Mouse (Mus musculus): ENCODE measurements around the gene Igsf3.

The Igsf3 gene

GRCm38 (mm10) chr3:101372345-101372980, 4.4 kb upstream of the Igsf3 start:
- peak; percentile 69 for DNase-seq (ENCODE audit: low spot score)

- DNase-seq (ENCODE audit: low spot score), result no peak
Measured at GRCm38 (mm10) chr3:101377256-101378024, 557 bp downstream of the Igsf3 start.

GRCm38 (mm10) chr3:101378102-101378501, 1.2 kb downstream of the Igsf3 start:
- DNase-seq (ENCODE audit: low spot score), result no peak

DNA sequence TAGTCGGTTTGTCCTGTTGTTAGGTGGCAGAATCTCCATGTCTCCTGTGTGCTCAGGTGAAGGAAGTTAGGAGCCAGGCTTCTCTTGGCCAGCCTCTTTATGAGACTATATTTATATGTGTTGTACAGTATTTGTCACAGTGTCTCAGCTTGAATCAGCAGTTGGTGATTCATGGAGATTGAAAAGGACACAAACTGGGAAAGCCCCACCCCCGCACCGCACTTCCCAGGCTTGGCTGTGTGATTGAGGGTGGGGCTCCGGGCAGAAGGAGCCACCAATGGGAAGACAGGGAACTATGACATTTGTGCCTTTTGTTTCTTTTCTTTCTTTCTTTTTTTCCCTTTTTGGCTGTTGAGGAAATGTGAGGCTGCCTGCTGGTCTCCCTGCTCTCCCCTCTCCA, 2.9 kb downstream of the Igsf3 start:
- DNase-seq (ENCODE audit: low spot score), result peak; percentile 37

DNA sequence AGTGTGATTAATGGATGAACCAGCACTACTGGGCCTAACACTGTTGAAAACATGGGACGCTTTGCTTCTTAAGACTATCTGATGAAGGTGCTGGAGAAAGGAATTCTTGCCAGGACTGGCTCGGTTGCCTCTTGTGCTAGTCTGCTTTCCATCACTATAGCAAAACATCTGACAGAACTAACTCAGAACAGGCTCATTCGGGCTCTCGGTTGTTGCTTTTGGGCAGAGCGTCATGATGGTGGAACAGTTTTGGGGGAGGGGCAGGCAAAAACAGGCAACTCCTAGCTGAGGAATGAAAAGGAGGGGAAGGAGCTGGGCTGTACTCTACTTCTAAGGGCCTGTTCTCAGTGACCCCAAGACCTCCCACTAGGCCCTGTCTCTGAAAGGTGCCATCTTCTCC, 4.8 kb downstream of the Igsf3 start:
- no peak for DNase-seq (ENCODE audit: low spot score)

DNA sequence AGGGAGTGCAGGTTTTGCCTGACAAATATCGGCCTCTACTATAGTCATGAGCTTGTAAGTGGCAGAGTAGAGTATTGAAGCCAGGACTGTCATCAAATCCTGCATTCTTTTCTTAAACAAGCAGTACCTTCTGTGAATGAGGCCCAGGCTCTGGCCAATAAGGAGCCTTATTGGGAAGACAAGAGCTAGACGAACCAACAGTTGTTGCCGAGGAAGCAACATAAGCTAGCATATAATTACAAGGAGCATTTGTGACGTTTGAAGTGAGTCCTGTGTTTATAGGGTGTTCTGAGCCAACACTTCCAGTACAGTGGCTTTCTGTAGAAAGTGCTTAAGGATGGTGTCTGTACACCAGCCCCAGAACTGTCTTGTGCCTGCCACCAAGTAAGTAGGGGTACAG, 5.9 kb downstream of the Igsf3 start:
- DNase-seq (ENCODE audit: low spot score), result no peak

GRCm38 (mm10) chr3:101386430-101387016, 9.6 kb downstream of the Igsf3 start:
- no peak for DNase-seq (ENCODE audit: low spot score)

DNA sequence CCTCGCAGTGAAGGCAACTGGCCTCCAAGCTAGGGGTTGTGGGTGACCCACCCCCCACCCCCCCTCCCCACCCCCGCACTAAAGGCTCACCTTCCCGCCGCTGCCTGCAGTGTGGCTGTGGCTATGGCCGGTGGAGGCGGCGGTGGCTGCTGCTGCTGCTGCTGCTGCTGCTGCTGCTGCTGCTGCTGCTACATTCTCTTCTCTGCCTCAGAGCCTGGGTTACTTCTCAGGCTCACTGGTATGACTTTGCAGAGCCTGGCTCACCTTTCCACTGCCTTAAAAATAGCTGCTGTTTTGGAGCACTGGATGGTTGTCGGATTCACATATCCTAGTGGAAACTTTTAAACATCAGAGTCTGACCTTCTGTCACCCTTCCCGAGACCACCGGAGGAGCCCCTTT, 11.0 kb downstream of the Igsf3 start:
- no peak for DNase-seq (ENCODE audit: low spot score)

DNA sequence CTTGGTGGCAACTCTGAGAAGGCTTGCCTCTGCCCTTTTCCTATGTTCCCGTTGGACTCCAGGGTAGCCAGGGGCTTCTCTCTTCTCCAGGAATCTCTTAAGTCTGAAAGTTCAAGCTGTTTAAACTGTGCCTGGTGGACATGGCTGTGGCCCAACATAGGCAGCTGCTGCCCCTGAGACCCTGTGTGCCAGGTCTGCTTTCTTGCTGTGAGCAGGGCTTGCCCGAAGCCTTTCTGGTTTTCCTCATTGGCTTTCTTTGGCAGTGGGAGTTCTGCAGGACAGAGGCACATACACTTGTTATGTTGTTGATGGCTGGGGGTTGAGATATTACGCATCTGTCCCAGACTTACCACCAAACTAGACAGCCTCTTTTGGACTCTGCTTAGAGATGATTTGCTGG, 12.7 kb downstream of the Igsf3 start:
- no peak for DNase-seq (ENCODE audit: low spot score)

GRCm38 (mm10) chr3:101390472-101390871, 13.6 kb downstream of the Igsf3 start:
- no peak for DNase-seq (ENCODE audit: low spot score)

GRCm38 (mm10) chr3:101391991-101392390, 15.1 kb downstream of the Igsf3 start:
- no peak for DNase-seq (ENCODE audit: low spot score)

DNA sequence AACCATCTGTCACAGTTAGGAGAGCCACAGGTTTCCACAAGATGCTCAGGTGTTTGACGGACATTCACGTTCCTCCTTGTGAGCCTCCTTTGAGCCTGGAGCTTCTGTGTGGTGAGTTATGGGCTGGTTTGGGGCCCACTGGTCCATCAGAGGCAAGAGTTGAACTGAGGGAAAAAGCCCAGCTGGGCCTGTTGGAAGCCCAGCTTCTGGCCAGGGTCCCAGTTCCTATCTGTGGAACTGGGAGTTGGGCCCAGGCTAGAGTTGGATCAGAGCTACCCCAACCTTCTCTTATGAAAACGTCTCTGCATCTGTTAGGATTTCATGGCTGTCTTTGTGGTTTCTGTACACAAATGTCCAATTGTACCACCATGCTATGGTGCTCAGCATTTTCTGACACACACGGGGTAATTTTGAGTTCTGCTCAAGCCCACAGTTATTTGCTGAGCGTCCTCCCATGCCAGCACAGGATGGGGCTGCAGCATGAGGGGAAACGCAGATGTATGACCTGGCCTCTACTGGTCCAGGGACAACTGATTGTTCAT, 16.3 kb downstream of the Igsf3 start:
- no peak for DNase-seq (ENCODE audit: low spot score)

DNA sequence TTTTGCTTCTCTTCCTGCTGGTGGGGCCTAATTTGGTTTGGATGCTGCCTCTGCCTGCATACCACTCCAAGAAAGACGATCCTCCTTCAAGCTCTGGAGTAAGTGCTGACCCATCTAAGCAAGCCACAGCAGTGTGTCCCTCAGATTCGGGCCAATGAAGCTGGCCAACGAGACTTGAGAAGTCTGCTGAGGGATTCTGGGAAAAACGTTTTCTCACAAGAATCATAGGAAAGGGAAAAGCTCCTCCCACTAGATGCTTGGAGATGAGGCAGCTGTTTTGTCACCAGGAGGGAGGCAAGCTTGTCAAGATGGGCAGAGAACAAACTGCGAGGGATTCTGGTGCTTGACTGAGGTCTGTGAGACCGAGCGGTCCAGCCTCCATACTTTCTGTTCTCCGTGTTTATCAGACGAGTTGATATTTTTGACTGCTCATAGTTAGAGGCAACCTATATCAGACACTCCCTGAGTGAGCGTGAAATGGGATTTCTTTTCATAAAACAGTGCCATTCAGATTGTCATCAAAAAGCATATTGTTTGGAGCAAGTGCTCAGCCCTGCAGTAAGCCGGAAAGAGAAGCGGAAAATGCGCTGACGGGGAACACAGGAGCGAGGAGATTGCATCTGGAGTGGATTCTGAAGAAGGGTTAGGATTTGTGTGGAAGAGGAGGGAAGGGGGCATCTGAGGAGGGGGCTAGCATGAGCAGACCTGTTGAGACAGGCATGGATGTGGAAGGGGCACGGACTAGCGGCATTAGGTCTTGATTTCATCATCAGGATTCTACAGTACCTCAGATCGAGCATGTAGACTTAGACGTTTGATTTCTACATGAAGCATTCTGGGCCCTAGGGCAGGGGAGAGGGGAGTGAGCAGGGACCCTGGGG, 17.0 kb downstream of the Igsf3 start:
- no peak for DNase-seq (ENCODE audit: low spot score)

DNA sequence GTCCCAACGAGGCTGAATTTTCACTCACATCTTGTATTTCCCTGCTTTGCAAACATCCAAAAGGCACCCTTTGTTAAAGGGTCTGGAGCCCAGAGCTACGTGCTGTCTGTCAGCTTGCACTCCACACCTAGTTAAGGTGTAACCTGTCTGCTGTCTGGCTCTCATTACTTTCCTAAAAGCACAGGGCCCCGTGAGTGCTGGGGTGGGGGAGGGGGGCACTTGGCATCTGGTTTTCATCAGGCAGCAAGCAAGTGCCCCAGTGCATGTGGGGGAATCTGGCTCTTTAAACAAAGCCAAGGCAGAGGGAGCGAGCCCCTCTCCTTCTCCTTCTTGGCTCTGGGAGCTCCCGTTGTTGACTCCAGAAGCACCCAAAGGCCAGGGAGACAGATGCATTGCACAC, 18.5 kb downstream of the Igsf3 start:
- no peak for DNase-seq (ENCODE audit: low spot score)

DNA sequence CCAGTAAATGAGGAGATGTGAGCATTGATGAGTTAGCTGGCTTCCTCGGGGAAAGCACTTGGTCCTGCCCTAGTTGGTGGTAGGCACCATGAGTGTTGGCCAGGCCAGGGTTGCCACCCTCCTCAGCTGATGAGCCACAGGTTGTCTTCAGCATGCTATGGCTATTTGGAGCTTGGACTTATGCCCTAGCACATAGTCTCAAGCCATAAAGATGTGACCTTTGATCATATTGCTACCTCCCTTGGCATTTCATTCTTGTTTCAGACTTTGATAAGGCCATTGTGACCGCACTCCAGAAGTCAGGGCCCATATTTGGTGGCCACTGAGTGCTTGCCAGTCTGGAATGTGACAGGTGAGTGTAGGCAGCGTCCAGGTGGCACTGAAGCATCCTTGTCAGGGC, 19.2 kb downstream of the Igsf3 start:
- no peak for DNase-seq (ENCODE audit: low spot score)

DNA sequence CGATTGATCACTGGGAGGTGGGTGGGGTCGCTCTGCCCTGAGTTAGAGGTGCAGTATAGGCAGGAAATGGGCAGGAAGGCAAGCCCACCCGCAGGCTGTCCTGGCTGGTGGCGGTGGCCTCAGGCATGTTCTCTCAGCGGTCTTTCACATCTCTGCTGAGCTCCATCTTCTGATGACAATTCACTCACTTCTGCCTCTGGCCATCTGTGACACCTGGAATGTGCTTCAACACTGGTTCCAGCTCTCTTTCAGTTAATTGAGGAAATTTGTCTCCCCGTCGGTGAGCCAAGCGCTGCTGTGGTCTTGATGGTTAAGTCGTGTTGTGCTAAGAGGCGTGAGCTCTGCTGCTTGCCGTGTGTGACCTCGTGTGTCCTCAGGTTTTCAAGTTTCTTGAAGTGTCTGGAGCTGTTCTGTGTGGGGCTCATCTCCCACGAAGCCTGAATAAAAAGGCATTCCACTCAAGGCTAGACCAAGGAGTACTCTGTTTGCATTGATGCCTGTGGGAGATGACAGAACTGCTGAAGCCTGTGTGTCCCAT, 19.9 kb downstream of the Igsf3 start:
- no peak for DNase-seq (ENCODE audit: low spot score)

- no peak for DNase-seq (ENCODE audit: low spot score)
Measured at GRCm38 (mm10) chr3:101397422-101397821, 20.5 kb downstream of the Igsf3 start.

DNA sequence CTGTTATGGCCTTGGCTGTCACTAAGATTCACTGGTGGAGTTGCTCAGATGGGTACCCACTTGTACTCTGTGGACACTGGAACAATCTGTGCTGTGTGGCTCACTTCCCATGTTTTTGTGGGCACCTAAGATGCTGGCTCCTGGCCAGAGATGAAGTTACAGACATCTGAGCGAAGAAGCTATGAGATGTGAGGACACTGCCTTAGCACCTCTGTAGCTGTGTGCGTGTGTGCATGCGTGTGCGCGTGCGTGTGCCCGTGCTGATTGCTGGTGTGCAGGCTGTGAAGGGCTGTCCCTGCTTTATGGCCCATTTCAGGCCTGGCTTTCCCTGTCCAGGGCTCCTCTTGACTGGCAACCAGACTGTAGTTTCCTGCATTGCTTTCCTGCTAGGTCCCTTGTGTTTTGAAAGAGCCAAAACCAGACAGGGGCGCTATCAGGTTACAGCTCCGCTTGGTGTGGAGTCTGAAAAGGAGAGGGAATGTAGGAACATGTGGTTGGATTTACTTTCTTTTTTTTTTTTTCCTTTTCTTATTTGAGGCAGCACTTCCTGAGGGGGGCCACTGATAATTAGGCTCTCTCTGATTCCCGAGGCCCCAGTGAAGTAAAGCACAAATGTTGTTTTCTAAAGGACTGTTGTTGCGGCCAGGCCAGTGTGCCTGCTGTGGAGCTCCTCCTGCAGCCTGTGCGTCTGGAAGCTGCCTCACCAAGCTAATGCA, 21.3 kb downstream of the Igsf3 start:
- DNase-seq (ENCODE audit: low spot score), result no peak

DNA sequence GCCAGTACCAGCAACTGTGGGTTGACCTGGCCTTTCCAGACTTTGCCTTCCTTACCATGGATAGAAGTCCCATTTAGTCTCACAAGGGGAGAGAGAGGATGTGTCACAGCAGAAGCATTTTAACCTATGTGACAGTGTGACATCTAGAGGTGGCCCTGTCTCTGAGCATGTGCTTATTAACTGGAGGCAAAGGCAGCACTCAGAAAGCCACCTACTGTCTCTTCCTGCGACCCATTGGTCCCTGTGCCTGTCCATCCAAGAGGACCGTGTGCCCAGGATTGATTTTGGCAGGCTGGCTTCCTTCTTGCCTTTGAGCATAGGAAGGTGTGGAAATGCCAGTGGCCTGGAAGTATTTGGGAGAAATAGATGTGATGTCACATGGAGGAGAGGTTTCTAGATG, 22.0 kb downstream of the Igsf3 start:
- no peak for DNase-seq (ENCODE audit: low spot score)

DNA sequence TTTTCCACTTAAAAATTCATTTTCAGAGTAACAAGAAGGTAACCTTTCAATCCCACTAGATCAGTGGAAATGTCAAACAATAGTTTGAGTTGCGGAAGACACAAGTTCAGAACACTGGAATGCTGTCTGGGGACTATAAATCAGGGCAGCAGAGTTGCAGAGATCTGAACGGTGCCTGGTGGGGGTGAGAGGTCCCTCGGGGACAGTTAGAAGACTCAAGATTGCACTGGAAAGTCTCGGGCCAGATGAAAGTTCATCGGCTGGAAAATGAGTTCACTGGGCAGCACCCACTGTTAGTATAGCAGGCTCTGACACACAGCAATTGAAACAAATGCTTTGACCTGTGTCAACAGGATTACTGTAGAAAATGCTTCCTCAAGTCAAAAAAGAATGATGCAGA, 24.6 kb downstream of the Igsf3 start:
- DNase-seq (ENCODE audit: low spot score), result no peak
